Mouse (Mus musculus): ENCODE data around the gene Creb5. TPM values are rescaled to one million over a fixed set of nuclear protein-coding genes. Genes with fewer than 3 reads are reported as not detected.

Creb5 gene
- total RNA-seq (2015; ENCODE audit: low replicate concordance) (0.84 TPM in 1 of 2 replicates, not detected in the other), total RNA-seq (2017; ENCODE audit: low replicate concordance) (not detected in 2 replicates)

DNA sequence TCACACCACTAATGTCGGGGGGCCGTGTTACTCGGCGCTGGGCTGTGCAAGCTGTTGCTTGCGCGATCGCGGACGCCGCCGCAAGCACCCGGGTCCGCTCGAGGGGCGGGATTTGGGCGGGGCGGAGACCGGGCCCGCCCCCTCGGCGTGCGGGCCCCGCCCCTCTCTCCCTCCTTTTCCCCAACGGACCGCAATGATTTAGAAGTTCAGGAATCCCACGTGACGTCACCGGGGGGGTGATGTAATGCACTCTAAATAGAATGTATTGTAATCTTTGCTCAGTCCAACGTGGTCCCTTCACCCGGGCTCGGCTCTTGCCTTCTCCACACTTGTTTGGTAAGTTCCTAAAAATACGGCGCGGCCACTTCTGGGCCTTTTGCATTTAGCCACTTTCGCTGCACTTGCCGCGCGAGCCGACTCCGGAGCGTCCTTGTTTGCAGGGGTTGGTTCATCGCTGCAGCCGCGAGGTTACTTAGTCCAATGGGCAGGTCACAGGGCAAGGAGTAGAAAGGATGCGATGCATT is at the start of gene Creb5:
Creb5 (plus strand) TSS at position 233 of the 524 bp plus-strand sequence.
- ATAC-seq (replicated peaks; ENCODE audit: low FRiP score, poor library complexity, severe bottlenecking) = no peak

DNA sequence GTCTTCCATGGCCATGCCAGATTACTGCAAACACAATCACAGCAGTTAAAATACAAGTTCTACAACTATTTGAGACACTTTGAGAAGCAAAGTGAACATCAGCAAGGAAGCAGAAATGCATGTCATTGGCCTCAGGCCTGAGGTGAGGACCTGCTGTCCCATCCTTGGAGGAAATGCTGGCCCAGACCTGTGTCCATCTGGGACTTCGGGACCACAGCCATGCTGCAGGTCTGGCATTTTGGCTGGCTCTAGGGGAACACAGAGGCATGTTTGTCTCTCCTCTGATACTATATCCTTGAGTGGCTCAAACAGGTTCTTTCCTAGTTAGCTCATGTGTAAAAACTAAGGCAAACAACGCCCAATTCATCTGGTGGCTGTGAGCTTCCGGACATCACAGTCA is 27.2 kb upstream of the Creb5 start:
- ATAC-seq (replicated peaks; ENCODE audit: low FRiP score, poor library complexity, severe bottlenecking) = no peak

DNA sequence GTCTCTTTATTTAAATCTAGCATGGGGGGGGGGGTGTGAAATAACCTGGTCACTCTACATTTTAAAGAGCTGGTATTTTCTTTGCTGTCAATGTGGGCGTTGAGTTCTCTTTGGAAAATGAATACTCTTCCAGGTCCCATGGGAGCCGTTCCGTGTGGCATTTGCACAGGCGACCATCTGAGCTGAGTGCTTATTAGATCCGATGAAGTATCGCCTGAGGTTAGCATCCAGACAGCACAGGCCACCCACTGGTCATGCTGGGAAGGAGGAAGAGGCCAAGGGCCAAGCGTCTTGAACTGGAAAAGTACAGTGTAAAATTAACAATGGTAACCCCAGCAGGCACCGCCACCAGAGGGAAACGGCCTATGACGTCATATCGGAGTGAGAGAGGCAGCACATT is 24.7 kb upstream of the Creb5 start:
- ATAC-seq (replicated peaks; ENCODE audit: low FRiP score, poor library complexity, severe bottlenecking) = no peak

GRCm38 (mm10) chr6:53267036-53267435 is 20.0 kb upstream of the Creb5 start:
- ATAC-seq (replicated peaks; ENCODE audit: low FRiP score, poor library complexity, severe bottlenecking) = no peak

GRCm38 (mm10) chr6:53267732-53268505 is 19.2 kb upstream of the Creb5 start:
- ATAC-seq (replicated peaks; ENCODE audit: low FRiP score, poor library complexity, severe bottlenecking) = no peak

GRCm38 (mm10) chr6:53271216-53271615 is 15.9 kb upstream of the Creb5 start:
- no peak for ATAC-seq (replicated peaks; ENCODE audit: low FRiP score, poor library complexity, severe bottlenecking)

GRCm38 (mm10) chr6:53271636-53272035 is 15.4 kb upstream of the Creb5 start:
- no peak for ATAC-seq (replicated peaks; ENCODE audit: low FRiP score, poor library complexity, severe bottlenecking)

DNA sequence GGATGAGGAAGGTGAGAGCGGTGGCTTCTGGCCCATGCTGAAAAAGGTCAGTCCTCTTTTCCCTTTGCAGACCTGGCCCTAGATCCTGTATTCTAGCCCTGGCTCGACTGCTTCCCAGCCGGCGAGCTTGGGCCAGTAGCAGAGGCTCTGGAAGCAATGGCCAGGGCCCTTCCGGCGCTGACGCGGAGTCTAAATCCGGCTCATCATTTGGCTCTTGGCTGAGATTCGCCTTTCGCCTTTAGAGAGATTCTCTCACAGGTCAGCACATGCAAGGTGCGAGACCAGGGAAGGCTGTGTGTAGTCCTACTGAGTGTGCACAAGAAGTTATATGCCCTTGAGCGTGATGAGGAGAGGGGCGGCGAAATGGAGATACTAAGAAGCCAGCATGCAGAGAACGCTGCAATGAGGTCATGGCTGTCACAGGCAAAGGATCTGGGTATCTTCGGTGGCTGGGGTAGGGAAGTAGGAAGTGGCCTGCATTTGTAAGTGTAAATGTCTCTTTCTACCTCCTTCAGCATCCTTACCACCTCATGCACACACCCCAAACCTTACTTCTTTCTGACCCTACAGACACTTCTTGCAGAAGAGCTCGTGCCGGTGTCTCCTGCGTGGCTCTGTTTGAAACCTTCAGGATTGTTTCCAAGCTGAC is 557 bp upstream of the Creb5 start:
- no peak for ATAC-seq (replicated peaks; ENCODE audit: low FRiP score, poor library complexity, severe bottlenecking)

GRCm38 (mm10) chr6:53287562-53288381 is 702 bp downstream of the Creb5 start:
- ATAC-seq (replicated peaks; ENCODE audit: low FRiP score, poor library complexity, severe bottlenecking) = no peak

DNA sequence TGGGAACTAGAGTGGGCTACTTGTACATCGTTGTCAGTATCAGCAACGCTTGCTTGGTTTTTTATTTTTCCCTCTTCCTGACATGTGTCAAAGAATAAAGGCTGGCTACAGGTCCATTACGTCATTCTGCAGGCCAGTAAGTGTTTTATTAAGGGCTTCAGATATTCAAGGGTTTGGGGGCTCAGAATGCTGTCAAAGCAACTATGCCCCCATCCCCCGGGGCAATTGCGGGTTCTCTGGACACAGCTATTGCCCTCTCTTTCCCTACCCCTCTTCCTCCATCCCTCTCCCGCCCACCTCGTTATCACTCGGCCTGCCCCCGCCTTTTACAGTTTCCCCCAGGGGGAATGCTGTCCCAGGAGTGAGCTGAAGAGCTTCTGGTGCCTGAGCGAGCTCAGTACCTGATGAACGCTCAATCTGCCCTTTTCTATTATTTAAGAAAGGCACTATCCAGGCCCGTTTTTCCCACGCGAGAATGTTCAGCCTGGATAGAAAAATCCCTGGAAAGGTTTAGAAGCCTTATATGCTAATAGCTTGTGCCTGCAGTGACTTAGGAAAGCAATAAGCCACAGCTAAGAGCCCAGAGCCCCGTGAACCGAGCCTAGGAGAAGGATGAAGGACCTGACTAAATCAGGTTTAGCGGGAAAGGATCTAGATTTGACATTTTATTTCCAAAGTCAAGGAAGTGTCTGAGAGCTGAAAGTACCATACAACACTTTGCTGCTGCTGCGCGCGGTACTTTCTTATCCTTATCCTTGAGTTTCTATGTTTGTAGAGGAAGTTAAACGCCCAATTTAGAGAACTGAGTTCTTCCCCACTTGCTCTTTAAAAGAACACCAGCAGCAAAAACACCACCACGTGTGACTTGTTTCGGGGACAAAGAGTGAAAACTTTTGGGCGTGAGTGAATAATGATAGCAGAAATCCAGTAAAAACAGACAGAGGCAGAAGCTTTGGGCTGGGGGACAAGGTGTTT is 1.8 kb downstream of the Creb5 start:
- no peak for ATAC-seq (replicated peaks; ENCODE audit: low FRiP score, poor library complexity, severe bottlenecking)

DNA sequence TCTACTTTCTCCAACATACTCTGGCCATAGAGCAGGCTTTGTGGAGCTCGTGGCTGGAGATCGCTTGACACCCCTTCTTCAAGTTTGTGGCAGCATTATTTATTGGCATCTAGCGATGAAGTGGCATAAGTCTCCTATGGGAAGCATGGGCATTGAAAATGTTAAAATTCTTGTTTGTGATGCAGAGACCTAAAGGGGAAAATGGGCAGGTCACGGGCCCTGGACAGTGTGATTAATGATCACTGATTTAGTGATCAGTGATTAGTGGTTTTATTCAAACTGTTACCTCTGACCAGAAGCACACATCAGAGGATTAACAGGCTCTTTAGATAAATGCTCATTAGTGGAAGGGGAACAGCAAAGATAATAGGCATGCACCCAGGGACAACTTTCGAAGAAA is 2.6 kb downstream of the Creb5 start:
- no peak for ATAC-seq (replicated peaks; ENCODE audit: low FRiP score, poor library complexity, severe bottlenecking)

DNA sequence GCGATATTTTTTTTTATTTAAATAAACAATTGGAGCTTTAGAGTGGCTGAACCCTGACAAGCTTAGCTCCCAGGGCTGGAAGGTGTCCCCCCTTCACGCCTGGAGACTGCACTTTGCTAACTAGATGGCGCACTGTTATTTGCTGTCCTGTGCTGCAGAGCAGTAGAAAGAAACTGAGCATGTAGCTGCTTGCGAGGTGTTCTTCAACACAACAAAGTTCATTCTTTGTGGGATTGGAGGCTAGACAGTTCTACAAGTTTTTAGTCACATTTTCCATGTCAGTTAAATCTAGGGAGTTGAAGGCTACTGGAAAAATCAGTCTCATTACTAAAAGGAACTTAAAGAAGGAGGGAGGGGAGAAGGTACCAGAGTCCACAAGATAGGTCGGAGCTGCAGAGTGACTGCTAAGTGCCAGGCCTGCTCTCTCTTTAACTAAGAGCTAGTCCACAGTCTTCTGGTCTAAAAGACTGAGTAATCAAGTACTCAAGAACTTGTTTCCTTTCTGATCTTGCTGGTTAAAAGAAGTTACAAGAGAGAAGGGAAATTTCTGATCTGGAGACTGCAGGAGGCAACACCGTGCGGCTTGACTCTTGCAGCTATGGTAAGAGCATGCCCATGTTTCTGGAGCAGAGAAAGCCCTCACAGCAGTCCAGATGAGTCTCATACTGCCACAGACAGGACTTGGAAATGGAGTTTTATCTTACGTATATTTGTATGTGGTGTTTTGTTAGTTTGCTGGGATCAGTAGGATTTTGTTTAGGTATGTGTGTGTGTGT is 3.3 kb downstream of the Creb5 start:
- ATAC-seq (replicated peaks; ENCODE audit: low FRiP score, poor library complexity, severe bottlenecking) = no peak

- no peak for ATAC-seq (replicated peaks; ENCODE audit: low FRiP score, poor library complexity, severe bottlenecking)
Measured at GRCm38 (mm10) chr6:53292931-53293330, 5.9 kb downstream of the Creb5 start.

DNA sequence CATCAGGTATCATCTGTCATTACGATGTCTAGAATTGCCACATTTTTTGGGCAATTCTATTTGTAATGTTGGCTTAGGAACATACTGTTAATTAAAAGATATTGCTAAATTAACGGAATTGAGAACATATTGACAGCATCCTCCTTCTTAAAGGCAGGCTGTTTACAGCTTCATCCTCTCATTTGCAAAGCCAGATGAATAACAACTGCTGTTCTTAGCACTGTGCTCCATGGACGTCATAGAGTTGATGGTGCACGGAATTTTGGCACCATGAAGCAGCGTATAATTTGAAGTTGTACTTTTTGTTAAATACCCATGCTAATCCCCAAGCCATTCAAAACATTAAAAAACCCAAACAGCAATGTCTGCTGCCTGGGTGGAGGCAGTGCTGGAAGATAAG is 10.8 kb downstream of the Creb5 start:
- no peak for ATAC-seq (replicated peaks; ENCODE audit: low FRiP score, poor library complexity, severe bottlenecking)

DNA sequence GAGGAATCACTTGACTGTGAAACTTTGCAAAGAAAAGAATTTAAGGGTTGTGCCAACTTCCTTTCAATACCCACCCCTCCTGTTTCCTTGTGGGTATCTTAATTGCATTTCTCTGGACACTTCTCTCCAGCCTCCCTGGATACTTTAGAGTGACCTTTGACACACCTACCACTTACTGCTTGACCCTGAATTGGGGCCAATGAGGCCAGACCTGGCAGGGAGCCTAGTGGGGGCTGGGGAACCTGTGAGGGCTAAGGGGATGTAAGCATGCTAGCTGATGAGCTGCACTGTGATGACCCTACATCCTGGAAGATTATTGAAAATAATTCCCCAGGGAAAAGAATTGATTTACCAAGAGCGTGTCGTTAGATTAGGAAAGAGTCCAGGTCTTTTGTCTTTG is 17.1 kb downstream of the Creb5 start:
- no peak for ATAC-seq (replicated peaks; ENCODE audit: low FRiP score, poor library complexity, severe bottlenecking)

DNA sequence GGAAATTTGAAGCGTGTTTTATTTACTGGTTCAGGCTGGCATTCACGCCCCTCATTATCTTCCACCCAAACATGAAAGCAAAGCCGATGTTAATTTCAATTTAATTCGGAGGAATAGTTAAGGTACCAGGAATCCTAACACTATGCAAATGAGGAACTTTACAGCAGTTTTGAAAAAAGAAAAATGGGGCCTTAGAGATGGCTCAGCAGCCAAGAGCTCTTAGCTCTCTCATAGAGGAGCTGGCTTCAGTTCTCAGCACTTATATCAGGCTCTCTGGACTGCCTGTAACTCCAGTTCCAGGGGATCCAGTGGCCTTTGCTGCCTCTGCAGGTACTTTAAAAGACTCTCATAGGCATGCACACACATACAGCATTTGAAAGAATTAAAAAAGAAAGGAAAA is 19.1 kb downstream of the Creb5 start:
- ATAC-seq (replicated peaks; ENCODE audit: low FRiP score, poor library complexity, severe bottlenecking) = no peak

GRCm38 (mm10) chr6:53306710-53307109 is 19.6 kb downstream of the Creb5 start:
- no peak for ATAC-seq (replicated peaks; ENCODE audit: low FRiP score, poor library complexity, severe bottlenecking)

GRCm38 (mm10) chr6:53308684-53309083 is 21.6 kb downstream of the Creb5 start:
- ATAC-seq (replicated peaks; ENCODE audit: low FRiP score, poor library complexity, severe bottlenecking) = no peak
